Mouse (Mus musculus) MEL (cell line): Measurements from ENCODE around the gene Ncoa3. TPM values are rescaled to one million over a fixed set of nuclear protein-coding genes. Genes with fewer than 3 reads are reported as not detected.

Experiments used
- DNase-seq: peaks from one replicate; pipeline ENCODE4 v3.0.0; 2011; ENCODE audit warnings: low read depth, low spot score
- H3K27ac ChIP-seq: 2 replicates; pipeline ENCODE4 v1.5.1; 2012; ENCODE audit warnings: low read depth, mild to moderate bottlenecking, control low read depth, low read length, moderate library complexity; ENCODE audit not compliant: control insufficient read depth
- H3K27me3 ChIP-seq, 2 experiments: fragments of 150-350 bp in 1 of 2; sonication (generic) in 1 of 2; 2 replicates each; pipeline ENCODE4 v1.6.1; 2012; ENCODE audit warnings: low read length in 2 of 2, mild to moderate bottlenecking in 2 of 2, improper control_type of control experiment in 1 of 2, moderate library complexity in 1 of 2; ENCODE audit not compliant: insufficient read depth in 2 of 2, control insufficient read depth in 1 of 2
- H3K36me3 ChIP-seq, 2 experiments: 2 replicates each; pipeline ENCODE4 v1.6.1; 2012 to 2014; ENCODE audit warnings: low read length in 2 of 2, improper control_type of control experiment in 1 of 2, inconsistent platforms in 1 of 2, mild to moderate bottlenecking in 1 of 2; ENCODE audit not compliant: insufficient read depth in 2 of 2, control insufficient read depth in 1 of 2
- H3K4me1 ChIP-seq, 2 experiments: fragments of 150-350 bp in 1 of 2; sonication (generic) in 1 of 2; 2 replicates each; pipeline ENCODE4 v1.6.1; 2012; ENCODE audit warnings: low read length in 2 of 2, improper control_type of control experiment in 1 of 2, mild to moderate bottlenecking in 1 of 2; ENCODE audit not compliant: insufficient read depth in 2 of 2, control insufficient read depth in 1 of 2
- H3K4me3 ChIP-seq, 2 experiments: fragments of 150-350 bp in 1 of 2; sonication (generic) in 1 of 2; 2 replicates each; pipeline ENCODE4 v1.5.1; 2012; ENCODE audit warnings: low read depth in 2 of 2, low read length in 2 of 2, mild to moderate bottlenecking in 2 of 2, moderate library complexity in 2 of 2, control low read depth in 1 of 2, improper control_type of control experiment in 1 of 2; ENCODE audit not compliant: control insufficient read depth in 1 of 2, insufficient read depth in 1 of 2
- H3K79me2 ChIP-seq: 2 replicates; pipeline ENCODE4 v1.6.1; 2012; ENCODE audit warnings: mild to moderate bottlenecking, low read length, moderate library complexity; ENCODE audit not compliant: control insufficient read depth, poor library complexity, insufficient read depth
- H3K9ac ChIP-seq: 2 replicates; pipeline ENCODE4 v1.6.1; 2012; ENCODE audit warnings: low read depth, mild to moderate bottlenecking, control low read depth, low read length, moderate library complexity; ENCODE audit not compliant: control insufficient read depth, poor library complexity, severe bottlenecking
- H3K9me3 ChIP-seq: fragments of 150-350 bp; sonication (generic); replicated peaks from 2 replicates; pipeline ENCODE4 v1.6.1; 2012; ENCODE audit warnings: mild to moderate bottlenecking, low read length, improper control_type of control experiment, moderate library complexity; ENCODE audit not compliant: insufficient read depth
- E2F4 ChIP-seq: IDR thresholded peaks from 2 replicates; pipeline ENCODE4 v1.6.1; 2011; ENCODE audit warnings: low read depth, low read length, improper control_type of control experiment, borderline replicate concordance
- EP300 ChIP-seq, 2 experiments: IDR thresholded peaks; 2 replicates each; pipeline ENCODE4 v1.6.1; 2011; ENCODE audit warnings: improper control_type of control experiment in 2 of 2, low read length in 2 of 2, low read depth in 1 of 2, mild to moderate bottlenecking in 1 of 2
- GABPA ChIP-seq: IDR thresholded peaks from 2 replicates; pipeline ENCODE4 v1.6.1; 2012; ENCODE audit warnings: low read depth, mild to moderate bottlenecking, inconsistent platforms, low read length, improper control_type of control experiment, moderate library complexity
- HCFC1 ChIP-seq: IDR thresholded peaks from 2 replicates; pipeline ENCODE4 v1.6.1; 2012; ENCODE audit warnings: low read depth, mild to moderate bottlenecking, inconsistent platforms, low read length, improper control_type of control experiment, moderate library complexity
- JUND ChIP-seq: IDR thresholded peaks from 2 replicates; pipeline ENCODE4 v1.6.1; 2011; ENCODE audit warnings: low read depth, mild to moderate bottlenecking, improper control_type of control experiment, low read length
- KAT2A ChIP-seq: conservative IDR thresholded peaks from 2 replicates; pipeline ENCODE4 v1.6.1; 2012; ENCODE audit warnings: low read depth, low read length, improper control_type of control experiment, inconsistent platforms
- MEF2A ChIP-seq: IDR thresholded peaks from 2 replicates; pipeline ENCODE4 v1.6.1; 2014; ENCODE audit warnings: low read depth, mild to moderate bottlenecking, inconsistent platforms, low read length, improper control_type of control experiment; ENCODE audit not compliant: poor library complexity, insufficient replicate concordance, severe bottlenecking; ENCODE audit errors: extremely low read depth
- MXI1 ChIP-seq: IDR thresholded peaks from 2 replicates; pipeline ENCODE4 v1.6.1; 2011; ENCODE audit warnings: mild to moderate bottlenecking, low read depth, low read length, improper control_type of control experiment
- MYB ChIP-seq: IDR thresholded peaks from 2 replicates; pipeline ENCODE4 v1.6.1; 2011; ENCODE audit warnings: mild to moderate bottlenecking, low read depth, low read length, improper control_type of control experiment
- MYC ChIP-seq: IDR thresholded peaks from 2 replicates; pipeline ENCODE4 v1.6.1; 2011; ENCODE audit warnings: low read depth, mild to moderate bottlenecking, low read length, improper control_type of control experiment, moderate library complexity
- NRF1 ChIP-seq: IDR thresholded peaks from 2 replicates; pipeline ENCODE4 v1.6.1; 2014; ENCODE audit warnings: low read depth, mild to moderate bottlenecking, inconsistent platforms, low read length, improper control_type of control experiment, moderate library complexity; ENCODE audit not compliant: poor library complexity, insufficient read depth, severe bottlenecking
- POLR2A ChIP-seq, 2 experiments: IDR thresholded peaks; 2 replicates each; pipeline ENCODE4 v1.6.1; 2011 to 2012; ENCODE audit warnings: low read length in 2 of 2, mild to moderate bottlenecking in 2 of 2, control low read depth in 1 of 2, improper control_type of control experiment in 1 of 2, low read depth in 1 of 2, moderate library complexity in 1 of 2; ENCODE audit not compliant: control insufficient read depth in 1 of 2, insufficient read depth in 1 of 2, poor library complexity in 1 of 2
- RCOR1 ChIP-seq: IDR thresholded peaks from 2 replicates; pipeline ENCODE4 v1.6.1; 2012; ENCODE audit warnings: low read depth, mild to moderate bottlenecking, inconsistent platforms, low read length, improper control_type of control experiment
- SMC3 ChIP-seq: IDR thresholded peaks from 2 replicates; pipeline ENCODE4 v1.6.1; 2011; ENCODE audit warnings: low read depth, low read length, improper control_type of control experiment
- TAL1 ChIP-seq: IDR thresholded peaks from 2 replicates; pipeline ENCODE4 v1.6.1; 2012; ENCODE audit warnings: mild to moderate bottlenecking, inconsistent platforms, low read length, moderate library complexity, mixed read lengths
- TCF12 ChIP-seq: IDR thresholded peaks from 2 replicates; pipeline ENCODE4 v1.6.1; 2014; ENCODE audit warnings: low read depth, mild to moderate bottlenecking, inconsistent platforms, low read length, improper control_type of control experiment, moderate library complexity
- USF2 ChIP-seq, 2 experiments: IDR thresholded peaks; 2 replicates each; pipeline ENCODE4 v1.6.1; 2011 to 2012; ENCODE audit warnings: improper control_type of control experiment in 2 of 2, low read length in 2 of 2, borderline replicate concordance in 1 of 2, inconsistent platforms in 1 of 2, low read depth in 1 of 2, mild to moderate bottlenecking in 1 of 2; ENCODE audit not compliant: insufficient read depth in 1 of 2
- ZC3H11A ChIP-seq: IDR thresholded peaks from 2 replicates; pipeline ENCODE4 v1.6.1; 2012; ENCODE audit warnings: low read depth, mild to moderate bottlenecking, inconsistent platforms, low read length, improper control_type of control experiment
- ZKSCAN1 ChIP-seq: IDR thresholded peaks from 2 replicates; pipeline ENCODE4 v1.6.1; 2012; ENCODE audit warnings: low read depth, mild to moderate bottlenecking, inconsistent platforms, low read length, improper control_type of control experiment, moderate library complexity
- ZNF384 ChIP-seq: IDR thresholded peaks from 2 replicates; pipeline ENCODE4 v1.6.1; 2012; ENCODE audit warnings: low read depth, mild to moderate bottlenecking, inconsistent platforms, low read length, improper control_type of control experiment
- polyA plus RNA-seq, 2 experiments: library from polyadenylated mRNA; stranded (reverse) in 1 of 2; unstranded in 1 of 2; fragments of >175 nt in 1 of 2; fragments of >200 nt in 1 of 2; gene quantifications; 2 replicates each; pipeline versions ENCODE4 v1.2.1 to v1.2.4; 2012; ENCODE audit warnings: low replicate concordance in 2 of 2, low read depth in 1 of 2; ENCODE audit not compliant: insufficient read length in 2 of 2, insufficient read depth in 1 of 2, missing spikeins in 1 of 2
- total RNA-seq: library from RNA; depleted of rRNA; stranded (reverse); fragments of 300-350 nt; gene quantifications from 2 replicates; pipeline ENCODE4 v1.2.3, GENCODE M21; 2012

Ncoa3 gene
- total and polyA plus RNA-seq, 3 experiments, result 5.7 to 19.8 (median 10.3) TPM

DNA sequence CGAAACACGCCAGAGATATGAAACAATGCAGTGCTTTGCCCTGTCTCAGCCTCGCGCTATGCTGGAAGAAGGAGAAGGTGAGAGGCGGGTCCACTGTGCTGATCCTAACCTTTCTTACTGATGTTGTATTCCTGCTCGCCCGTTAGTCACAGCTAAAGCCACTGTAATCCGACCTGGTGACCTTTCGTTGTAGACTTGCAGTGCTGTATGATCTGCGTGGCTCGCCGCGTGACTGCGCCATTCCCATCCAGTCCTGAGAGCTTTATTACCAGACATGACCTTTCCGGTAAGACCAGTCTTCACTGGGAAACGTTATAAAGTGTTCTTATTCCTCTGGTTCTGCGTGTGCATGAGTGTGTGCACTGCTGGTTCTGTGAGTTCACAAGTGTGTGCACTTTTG is 59.0 kb downstream of the Ncoa3 start:
- H3K27ac ChIP-seq, result no peak overlapping the region
- peaks cover 0 to 2% of the 10 kb centered on the region in 2 experiments; a peak in 2 of 4 replicates for H3K36me3 ChIP-seq
- H3K27me3 ChIP-seq, result no peaks in the 10 kb centered on the region
- TF ChIP-seq NRF1, result no peak
- TF ChIP-seq E2F4, result no peak
- no peak for TF ChIP-seq POLR2A (IDR thresholded peaks at IDR 0.05; ENCODE audit: control insufficient read depth in 1 of 2, insufficient read depth in 1 of 2, low read depth in 1 of 2, low read length in 2 of 2, poor library complexity in 1 of 2)
- TF ChIP-seq HCFC1, result no peak
- no peak for TF ChIP-seq JUND
- TF ChIP-seq EP300 (IDR thresholded peaks at IDR 0.05; ENCODE audit: low read depth in 1 of 2, low read length in 2 of 2), result no peak
- TF ChIP-seq MYC, result no peak
- TF ChIP-seq GABPA, result no peak
- TF ChIP-seq USF2 (IDR thresholded peaks at IDR 0.05; ENCODE audit: borderline replicate concordance in 1 of 2, insufficient read depth in 1 of 2, low read depth in 1 of 2, low read length in 2 of 2), result no peak
- no peak for TF ChIP-seq MEF2A
- no peak for TF ChIP-seq MYB
- no peak for TF ChIP-seq ZNF384
- no peak for TF ChIP-seq TAL1
- TF ChIP-seq KAT2A, result no peak
- TF ChIP-seq ZKSCAN1, result no peak
- no peak for TF ChIP-seq TCF12
- TF ChIP-seq, all 39 proteins: peak for 0
- no peaks in the 10 kb centered on the region for H3K9me3 ChIP-seq
- no peak overlapping the region for H3K9ac ChIP-seq
- no peak overlapping the region for H3K4me3 ChIP-seq
- no peak for DNase-seq
- H3K79me2 ChIP-seq, result no peaks in the 10 kb centered on the region
- no peaks in the 10 kb centered on the region for H3K4me1 ChIP-seq

DNA sequence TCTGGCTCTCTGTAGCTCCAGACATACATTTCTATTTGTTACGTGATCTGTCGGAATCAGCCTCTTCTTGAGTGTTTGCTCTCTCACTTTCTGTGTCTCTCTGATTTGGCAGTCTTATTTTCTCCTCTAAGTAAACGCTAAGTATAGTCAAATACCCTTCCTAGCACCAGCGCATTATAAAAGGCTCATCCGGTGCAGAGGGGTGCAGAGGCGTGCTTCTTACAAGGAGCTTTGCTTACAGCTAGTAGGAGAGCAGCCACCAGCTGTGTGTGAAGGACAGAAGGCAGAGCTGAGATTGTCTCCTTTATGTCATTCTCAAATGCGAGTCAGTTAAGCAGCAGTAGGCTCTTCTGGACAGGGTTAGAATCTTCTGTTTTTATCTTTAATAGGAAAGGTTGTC is 59.5 kb downstream of the Ncoa3 start:
- H3K79me2 ChIP-seq, result no peaks in the 10 kb centered on the region
- DNase-seq, result no peak
- H3K4me1 ChIP-seq, result no peaks in the 10 kb centered on the region
- peaks cover 0 to 2% of the 10 kb centered on the region in 2 experiments; a peak in 2 of 4 replicates for H3K36me3 ChIP-seq
- H3K27ac ChIP-seq, result no peak overlapping the region
- H3K9ac ChIP-seq, result no peak overlapping the region
- no peaks in the 10 kb centered on the region for H3K27me3 ChIP-seq
- no peaks in the 10 kb centered on the region for H3K9me3 ChIP-seq
- no peak for TF ChIP-seq MXI1
- TF ChIP-seq JUND, result no peak
- no peak for TF ChIP-seq SMC3
- TF ChIP-seq MYC, result no peak
- TF ChIP-seq RCOR1, result no peak
- TF ChIP-seq ZC3H11A, result no peak
- H3K4me3 ChIP-seq, result no peak overlapping the region
